Mouse (Mus musculus) testis, adult 2 months (tissue): ENCODE measurements around the gene Axin2.

Experiments used
- CTCF ChIP-seq: fragments of 200-500 bp; IDR thresholded peaks from 2 replicates; pipeline ENCODE4 v1.5.1; 2012; ENCODE audit warnings: low read depth, mild to moderate bottlenecking, inconsistent platforms, low read length, moderate library complexity; ENCODE audit not compliant: control insufficient read depth, insufficient read depth, insufficient replicate concordance
- POLR2A ChIP-seq: fragments of 200-500 bp; IDR thresholded peaks from 2 replicates; pipeline ENCODE4 v1.6.1; 2012; ENCODE audit warnings: low read depth, mild to moderate bottlenecking, inconsistent platforms, low read length, moderate library complexity; ENCODE audit not compliant: control insufficient read depth

DNA sequence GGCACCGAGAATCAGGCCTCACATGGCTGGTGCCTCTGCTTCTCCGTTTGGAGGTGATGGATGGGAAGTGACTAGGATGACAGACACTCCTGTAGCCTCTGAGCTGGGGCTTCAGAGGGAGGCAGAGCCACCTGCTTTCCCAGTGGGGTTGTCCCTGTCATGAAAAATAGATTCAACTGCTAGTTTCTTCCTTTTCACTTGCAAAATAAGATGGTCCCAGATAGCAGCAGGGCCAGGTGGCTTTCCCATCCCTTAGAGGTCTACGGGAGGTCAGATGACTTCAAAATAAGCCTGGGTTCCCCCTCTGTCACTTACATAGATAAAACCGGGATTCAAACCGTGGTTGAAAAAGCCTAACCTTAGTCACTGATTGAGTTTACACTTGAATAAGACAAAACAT is 42.6 kb upstream of the Axin2 start:
- TF ChIP-seq CTCF = no peak
- no peak for TF ChIP-seq POLR2A
